Mouse (Mus musculus): ENCODE data around the gene Msi2. TPM values are rescaled to one million over a fixed set of nuclear protein-coding genes. Genes with fewer than 3 reads are reported as not detected.
A peak's percentile ranks its signal among the peaks of the same experiment; 100 is the strongest.

Msi2 gene
- polyA plus RNA-seq, 1 experiment from 2014 or later: 2.9 TPM

GRCm38 (mm10) chr11:88582021-88582707, 136.1 kb downstream of the Msi2 start:
- Histone ChIP-seq H3K36me3 (ENCODE audit: control insufficient read depth, insufficient read depth) (no peaks in the 10 kb centered on the region), H3K27ac (ENCODE audit: low read length) (0 out of 2 replicates have a peak overlapping the region, but pooled peaks have one; percentile 23), H3K9ac (ENCODE audit: low read depth, low read length) (no peak overlapping the region), H3K4me2 (ENCODE audit: low read depth, low read length) (0 out of 2 replicates have a peak overlapping the region, but pooled peaks have one; percentile 0), H3K4me3 (ENCODE audit: low read depth, low read length) (no peak overlapping the region), H3K4me1 (ENCODE audit: control insufficient read depth, low read depth, low read length) (peaks cover 9% of the 10 kb centered on the region), H3K27me3 (ENCODE audit: control insufficient read depth, insufficient read depth, low read depth, low read length) (no peaks in the 10 kb centered on the region), H3K9me3 (replicated peaks; ENCODE audit: control insufficient read depth, low read length) (no peaks in the 10 kb centered on the region)
- 51% methylated on average over 13 of the region's 13 CpGs for WGBS (ENCODE audit: insufficient replicate concordance)
- peak; percentile 47; the same call in 1 of the 2 replicates for ATAC-seq (ENCODE audit: low read depth)

- Histone ChIP-seq H3K27ac (ENCODE audit: low read length) (no peak overlapping the region), H3K4me2 (ENCODE audit: low read depth, low read length) (no peak overlapping the region), H3K27me3 (ENCODE audit: control insufficient read depth, insufficient read depth, low read depth, low read length) (no peaks in the 10 kb centered on the region), H3K4me1 (ENCODE audit: control insufficient read depth, low read depth, low read length) (peaks cover 9% of the 10 kb centered on the region), H3K36me3 (ENCODE audit: control insufficient read depth, insufficient read depth) (no peaks in the 10 kb centered on the region), H3K9ac (ENCODE audit: low read depth, low read length) (no peak overlapping the region), H3K9me3 (replicated peaks; ENCODE audit: control insufficient read depth, low read length) (no peaks in the 10 kb centered on the region), H3K4me3 (ENCODE audit: low read depth, low read length) (no peak overlapping the region)
- no peak for ATAC-seq (ENCODE audit: low read depth)
- 84% methylated on average over 7 of the region's 7 CpGs for WGBS (ENCODE audit: insufficient replicate concordance)
These were observed 136.9 kb downstream of the Msi2 start for GRCm38 (mm10) chr11:88581375-88581774.

- ATAC-seq (ENCODE audit: low read depth): no peak
- Histone ChIP-seq H3K27me3 (ENCODE audit: control insufficient read depth, insufficient read depth, low read depth, low read length) (no peaks in the 10 kb centered on the region), H3K4me3 (ENCODE audit: low read depth, low read length) (no peak overlapping the region), H3K9me3 (replicated peaks; ENCODE audit: control insufficient read depth, low read length) (no peaks in the 10 kb centered on the region), H3K9ac (ENCODE audit: low read depth, low read length) (no peak overlapping the region), H3K36me3 (ENCODE audit: control insufficient read depth, insufficient read depth) (no peaks in the 10 kb centered on the region), H3K4me1 (ENCODE audit: control insufficient read depth, low read depth, low read length) (peaks cover 4% of the 10 kb centered on the region), H3K4me2 (ENCODE audit: low read depth, low read length) (no peak overlapping the region), H3K27ac (ENCODE audit: low read length) (no peak overlapping the region)
- 74% methylated on average over 2 of the region's 2 CpGs for WGBS (ENCODE audit: insufficient replicate concordance)
These were observed 139.6 kb downstream of the Msi2 start for GRCm38 (mm10) chr11:88578700-88579099.

- WGBS (ENCODE audit: insufficient replicate concordance): 54% methylated on average over 7 of the region's 7 CpGs
- no peak for ATAC-seq (ENCODE audit: low read depth)
- H3K4me1 ChIP-seq (ENCODE audit: control insufficient read depth, low read depth, low read length): no peaks in the 10 kb centered on the region; the same call in 1 of the 2 replicates
- no peaks in the 10 kb centered on the region for H3K27me3 ChIP-seq (ENCODE audit: control insufficient read depth, insufficient read depth, low read depth, low read length)
- no peak overlapping the region for H3K9ac ChIP-seq (ENCODE audit: low read depth, low read length)
- no peak overlapping the region for H3K4me3 ChIP-seq (ENCODE audit: low read depth, low read length)
- H3K36me3 ChIP-seq (ENCODE audit: control insufficient read depth, insufficient read depth): no peaks in the 10 kb centered on the region
- H3K27ac ChIP-seq (ENCODE audit: low read length): no peak overlapping the region
- no peaks in the 10 kb centered on the region for H3K9me3 ChIP-seq (replicated peaks; ENCODE audit: control insufficient read depth, low read length)
- H3K4me2 ChIP-seq (ENCODE audit: low read depth, low read length): no peak overlapping the region
These were observed 141.2 kb downstream of the Msi2 start for GRCm38 (mm10) chr11:88577076-88577475.

- Histone ChIP-seq H3K4me2 (ENCODE audit: low read depth, low read length) (no peak overlapping the region), H3K36me3 (ENCODE audit: control insufficient read depth, insufficient read depth) (no peaks in the 10 kb centered on the region), H3K27ac (ENCODE audit: low read length) (no peak overlapping the region), H3K9ac (ENCODE audit: low read depth, low read length) (no peak overlapping the region), H3K4me3 (ENCODE audit: low read depth, low read length) (no peak overlapping the region), H3K4me1 (ENCODE audit: control insufficient read depth, low read depth, low read length) (no peaks in the 10 kb centered on the region; the same call in 1 of the 2 replicates), H3K27me3 (ENCODE audit: control insufficient read depth, insufficient read depth, low read depth, low read length) (no peaks in the 10 kb centered on the region), H3K9me3 (replicated peaks; ENCODE audit: control insufficient read depth, low read length) (no peaks in the 10 kb centered on the region)
- no peak for ATAC-seq (ENCODE audit: low read depth)
- 61% methylated on average over 7 of the region's 7 CpGs for WGBS (ENCODE audit: insufficient replicate concordance)
These were observed 141.9 kb downstream of the Msi2 start for GRCm38 (mm10) chr11:88576233-88576998.

- no peak overlapping the region for H3K9ac ChIP-seq (ENCODE audit: low read depth, low read length)
- H3K27ac ChIP-seq (ENCODE audit: low read length): no peak overlapping the region
- H3K4me1 ChIP-seq (ENCODE audit: control insufficient read depth, low read depth, low read length): no peaks in the 10 kb centered on the region; the same call in 1 of the 2 replicates
- no peaks in the 10 kb centered on the region for H3K9me3 ChIP-seq (replicated peaks; ENCODE audit: control insufficient read depth, low read length)
- H3K4me2 ChIP-seq (ENCODE audit: low read depth, low read length): no peak overlapping the region
- no peak for ATAC-seq (ENCODE audit: low read depth)
- WGBS (ENCODE audit: insufficient replicate concordance): 67% methylated on average over 4 of the region's 4 CpGs
- no peaks in the 10 kb centered on the region; the same call in 1 of the 2 replicates for H3K36me3 ChIP-seq (ENCODE audit: control insufficient read depth, insufficient read depth)
- H3K4me3 ChIP-seq (ENCODE audit: low read depth, low read length): no peak overlapping the region
- no peaks in the 10 kb centered on the region for H3K27me3 ChIP-seq (ENCODE audit: control insufficient read depth, insufficient read depth, low read depth, low read length)
These were observed 143.5 kb downstream of the Msi2 start for GRCm38 (mm10) chr11:88574575-88575360.

GRCm38 (mm10) chr11:88573013-88573412, 145.3 kb downstream of the Msi2 start:
- no peaks in the 10 kb centered on the region for H3K9me3 ChIP-seq (replicated peaks; ENCODE audit: control insufficient read depth, low read length)
- H3K4me1 ChIP-seq (ENCODE audit: control insufficient read depth, low read depth, low read length): no peaks in the 10 kb centered on the region; the same call in 1 of the 2 replicates
- no peak overlapping the region for H3K4me3 ChIP-seq (ENCODE audit: low read depth, low read length)
- H3K36me3 ChIP-seq (ENCODE audit: control insufficient read depth, insufficient read depth): no peaks in the 10 kb centered on the region; the same call in 1 of the 2 replicates
- H3K9ac ChIP-seq (ENCODE audit: low read depth, low read length): no peak overlapping the region
- no peaks in the 10 kb centered on the region for H3K27me3 ChIP-seq (ENCODE audit: control insufficient read depth, insufficient read depth, low read depth, low read length)
- H3K4me2 ChIP-seq (ENCODE audit: low read depth, low read length): no peak overlapping the region
- no peak for ATAC-seq (ENCODE audit: low read depth)
- 81% methylated on average over 5 of the region's 5 CpGs for WGBS (ENCODE audit: insufficient replicate concordance)
- H3K27ac ChIP-seq (ENCODE audit: low read length): no peak overlapping the region

- no peak overlapping the region for H3K4me2 ChIP-seq (ENCODE audit: low read depth, low read length)
- no peak overlapping the region for H3K9ac ChIP-seq (ENCODE audit: low read depth, low read length)
- H3K9me3 ChIP-seq (replicated peaks; ENCODE audit: control insufficient read depth, low read length): no peaks in the 10 kb centered on the region
- H3K4me3 ChIP-seq (ENCODE audit: low read depth, low read length): no peak overlapping the region
- H3K27me3 ChIP-seq (ENCODE audit: control insufficient read depth, insufficient read depth, low read depth, low read length): no peaks in the 10 kb centered on the region
- WGBS (ENCODE audit: insufficient replicate concordance): 85% methylated on average over 11 of the region's 11 CpGs
- H3K27ac ChIP-seq (ENCODE audit: low read length): no peak overlapping the region
- ATAC-seq (ENCODE audit: low read depth): no peak
- H3K36me3 ChIP-seq (ENCODE audit: control insufficient read depth, insufficient read depth): no peaks in the 10 kb centered on the region; the same call in 1 of the 2 replicates
- no peaks in the 10 kb centered on the region; the same call in 1 of the 2 replicates for H3K4me1 ChIP-seq (ENCODE audit: control insufficient read depth, low read depth, low read length)
These were observed 145.9 kb downstream of the Msi2 start for GRCm38 (mm10) chr11:88572461-88572860.

All from liver, embryonic 16.5 days (tissue).